Mouse (Mus musculus) hindbrain, embryonic 11.5 days (tissue): ENCODE measurements at regions not wholly inside any gene's neighbourhood (a gene's known extent, or its start where the extent isn't known, plus 50 kb on each side); places are given as distances from the start of the nearest gene placed in this dataset.

Source experiments
- ATAC-seq: fragments of 200-750 bp; cut with Nextera tagmentation; 2 replicates; pipeline ENCODE4 v1.8.0; 2017; ENCODE audit warnings: mild to moderate bottlenecking, moderate TSS enrichment, moderate library complexity; ENCODE audit not compliant: low FRiP score
- DNase-seq: peaks from one replicate; pipeline ENCODE4 v3.0.0-alpha.2; 2015; ENCODE audit warnings: low spot score
- H3K27ac ChIP-seq: fragments of 300-500 bp; sonication (generic); 2 replicates; pipeline ENCODE4 v1.5.1; 2014; ENCODE audit warnings: mild to moderate bottlenecking, low read depth, low read length
- H3K27me3 ChIP-seq: fragments of 300-500 bp; sonication (generic); 2 replicates; pipeline ENCODE4 v1.6.1; 2014; ENCODE audit warnings: mild to moderate bottlenecking, low read length, moderate library complexity, mixed read lengths; ENCODE audit not compliant: control insufficient read depth, insufficient read depth
- H3K36me3 ChIP-seq: fragments of 300-500 bp; sonication (generic); 2 replicates; pipeline ENCODE4 v1.6.1; 2014; ENCODE audit warnings: mild to moderate bottlenecking, low read length, moderate library complexity, mixed read lengths; ENCODE audit not compliant: control insufficient read depth, insufficient read depth
- H3K4me1 ChIP-seq: fragments of 300-500 bp; sonication (generic); replicated peaks from 2 replicates; pipeline ENCODE4 v1.6.1; 2014; ENCODE audit warnings: low read length, mixed read lengths; ENCODE audit not compliant: control insufficient read depth, insufficient read depth
- H3K4me2 ChIP-seq: fragments of 300-500 bp; sonication (generic); replicated peaks from 2 replicates; pipeline ENCODE4 v1.6.1; 2014; ENCODE audit warnings: mild to moderate bottlenecking, low read depth, low read length
- H3K4me3 ChIP-seq: fragments of 300-500 bp; sonication (generic); 2 replicates; pipeline ENCODE4 v1.5.1; 2014; ENCODE audit warnings: low read depth, low read length
- H3K9ac ChIP-seq: fragments of 300-500 bp; sonication (generic); 2 replicates; pipeline ENCODE4 v1.6.1; 2014; ENCODE audit warnings: low read depth, low read length
- H3K9me3 ChIP-seq: fragments of 300-500 bp; sonication (generic); 2 replicates; pipeline ENCODE4 v1.6.1; 2016; ENCODE audit warnings: low read length; ENCODE audit not compliant: control insufficient read depth
- WGBS: fragments of 180-500 bp; shearing (Covaris S2); extraction: QIAGEN DNeasy Blood & Tissue Kit; methylation state at CpG from one replicate; pipeline ENCODE4 v1.1.7; 2014; 5-methylcytosine and 5-hydroxymethylcytosine counted together

DNA sequence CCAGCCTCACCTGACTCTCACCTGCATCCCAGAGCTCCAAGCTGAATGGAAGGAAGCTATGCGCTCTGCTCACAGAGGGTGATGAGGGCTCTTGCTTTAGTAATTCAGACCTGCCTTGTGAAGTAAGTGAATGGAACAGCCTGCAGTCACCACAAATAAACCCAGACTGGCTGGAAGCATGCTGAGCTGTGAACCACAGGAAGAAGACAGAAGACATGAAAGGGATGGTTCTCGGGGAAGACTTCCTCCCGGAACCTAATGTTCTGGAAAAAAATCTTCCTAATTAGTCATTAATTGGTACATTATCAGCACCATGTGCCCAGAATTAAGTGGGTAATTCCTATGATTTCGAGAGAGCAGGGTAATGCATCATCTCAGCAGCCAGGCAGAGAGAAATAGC lies 100.3 kb downstream of the Ets2 start:
- Histone ChIP-seq H3K27me3 (no peaks in the 10 kb centered on the region), H3K4me1 (no peaks in the 10 kb centered on the region), H3K4me2 (no peak overlapping the region), H3K9ac (no peak overlapping the region), H3K4me3 (no peak overlapping the region), H3K27ac (no peak overlapping the region), H3K9me3 (no peaks in the 10 kb centered on the region), H3K36me3 (no peaks in the 10 kb centered on the region)
- no peak for DNase-seq
- WGBS = 47% methylated on average over 4 of the region's 4 CpGs
- ATAC-seq = no peak

DNA sequence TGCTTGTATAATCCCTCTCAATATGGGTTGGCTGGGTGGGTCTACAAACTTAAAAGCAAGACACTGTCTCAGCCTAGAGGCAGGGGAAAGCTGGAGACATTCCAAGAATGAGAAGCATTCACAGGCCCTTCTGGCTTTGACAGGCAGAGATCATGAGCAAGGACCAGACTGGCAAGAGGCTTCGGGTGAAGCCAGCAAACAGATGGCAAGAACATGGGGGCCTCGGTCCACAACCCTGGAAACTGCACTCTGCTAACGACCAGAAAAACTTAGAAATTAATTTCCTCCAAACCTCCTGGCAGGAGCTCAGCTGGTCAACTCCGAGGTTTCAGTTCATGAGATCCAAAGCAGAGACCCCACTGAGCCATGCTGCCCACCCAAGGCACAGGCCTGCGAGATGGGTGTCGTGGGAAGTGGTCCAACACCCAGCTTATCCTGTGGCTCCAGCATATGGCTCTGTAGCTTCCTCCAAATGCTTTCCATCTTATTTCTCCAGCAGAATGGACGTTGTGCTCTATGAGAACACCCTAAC lies 99.1 kb downstream of the Ets2 start:
- no peaks in the 10 kb centered on the region for H3K9me3 ChIP-seq
- H3K4me1 ChIP-seq = no peaks in the 10 kb centered on the region
- H3K4me2 ChIP-seq = no peak overlapping the region
- no peak overlapping the region for H3K4me3 ChIP-seq
- no peaks in the 10 kb centered on the region for H3K36me3 ChIP-seq
- no peak overlapping the region for H3K9ac ChIP-seq
- no peak for ATAC-seq
- no peak for DNase-seq
- 87% methylated on average over 7 of the region's 7 CpGs for WGBS
- H3K27ac ChIP-seq = no peak overlapping the region
- H3K27me3 ChIP-seq = no peaks in the 10 kb centered on the region

DNA sequence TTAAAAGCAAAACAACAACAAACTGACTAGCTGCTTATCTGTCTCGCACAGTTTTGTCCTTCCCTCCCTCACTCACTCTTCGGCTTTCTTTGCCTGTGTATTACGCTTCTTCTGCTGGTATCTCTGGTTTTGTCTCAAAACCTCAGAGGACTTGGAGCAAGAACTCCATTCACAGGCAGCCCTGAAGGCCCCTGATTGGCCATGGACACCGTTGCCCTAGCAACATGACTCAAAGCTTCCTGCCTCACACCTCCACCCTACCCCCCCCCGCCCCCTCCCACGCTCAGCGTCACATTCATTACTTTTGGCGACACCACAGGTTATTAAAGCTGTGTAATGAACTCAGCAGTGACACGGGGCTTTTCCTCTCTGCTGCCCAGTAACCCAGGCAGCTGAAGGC lies 96.7 kb downstream of the Ets2 start:
- Histone ChIP-seq H3K4me1 (no peaks in the 10 kb centered on the region), H3K4me2 (no peak overlapping the region), H3K9ac (no peak overlapping the region), H3K27ac (no peak overlapping the region), H3K36me3 (no peaks in the 10 kb centered on the region), H3K27me3 (no peaks in the 10 kb centered on the region), H3K9me3 (no peaks in the 10 kb centered on the region), H3K4me3 (no peak overlapping the region)
- ATAC-seq (no peak), DNase-seq (no peak)
- WGBS = 67% methylated on average over 9 of the region's 9 CpGs

DNA sequence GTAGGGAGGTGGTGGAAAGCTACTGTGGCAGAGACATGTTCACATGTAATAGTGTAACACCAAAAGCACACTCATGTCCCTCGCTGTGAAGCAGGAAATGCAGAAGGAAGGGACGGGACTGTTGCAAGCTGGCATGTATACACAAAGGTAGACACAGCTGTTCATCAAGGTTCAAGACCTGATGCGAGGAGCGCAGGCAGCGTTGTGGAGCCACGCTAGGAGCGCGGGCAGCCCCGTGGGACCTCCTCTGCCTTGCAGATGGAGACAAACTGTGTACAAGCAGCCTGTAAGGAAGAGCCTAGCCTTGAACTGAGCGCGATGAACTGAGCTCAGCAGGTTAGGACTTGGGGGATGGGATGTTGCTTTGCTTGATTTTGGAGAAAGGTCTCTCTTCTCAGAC lies 96.2 kb downstream of the Ets2 start:
- 78% methylated on average over 11 of the region's 11 CpGs for WGBS
- H3K27ac ChIP-seq = no peak overlapping the region
- H3K4me1 ChIP-seq = no peaks in the 10 kb centered on the region
- ATAC-seq = no peak
- no peak overlapping the region for H3K4me2 ChIP-seq
- H3K36me3 ChIP-seq = no peaks in the 10 kb centered on the region
- H3K27me3 ChIP-seq = no peaks in the 10 kb centered on the region
- H3K9ac ChIP-seq = no peak overlapping the region
- no peak overlapping the region for H3K4me3 ChIP-seq
- no peak for DNase-seq
- no peaks in the 10 kb centered on the region for H3K9me3 ChIP-seq

DNA sequence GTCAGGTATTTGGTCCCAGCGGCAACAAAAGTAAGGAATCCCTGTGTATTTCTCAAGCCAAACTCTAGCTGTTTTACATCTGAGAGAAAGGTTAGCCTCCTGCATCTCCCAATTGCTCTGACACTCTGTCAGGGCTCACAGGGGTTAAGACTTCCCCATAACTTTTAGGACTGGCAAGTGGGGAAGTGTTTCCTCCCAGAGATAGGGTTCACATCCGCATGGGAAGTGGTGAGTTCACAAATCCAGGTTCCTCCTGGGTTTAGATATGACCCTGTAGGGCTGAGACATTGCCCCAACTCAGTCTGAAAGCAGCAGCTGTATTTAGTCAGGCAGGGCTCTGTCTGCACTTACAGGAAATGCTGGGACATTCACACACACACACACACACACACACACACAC lies 95.3 kb downstream of the Ets2 start:
- DNase-seq = no peak
- no peak overlapping the region for H3K4me3 ChIP-seq
- ATAC-seq = no peak
- WGBS = 82% methylated on average over 2 of the region's 2 CpGs
- no peak overlapping the region for H3K9ac ChIP-seq
- no peak overlapping the region for H3K4me2 ChIP-seq
- no peak overlapping the region for H3K27ac ChIP-seq
- H3K36me3 ChIP-seq = no peaks in the 10 kb centered on the region
- H3K4me1 ChIP-seq = no peaks in the 10 kb centered on the region
- H3K9me3 ChIP-seq = no peaks in the 10 kb centered on the region
- H3K27me3 ChIP-seq = no peaks in the 10 kb centered on the region

DNA sequence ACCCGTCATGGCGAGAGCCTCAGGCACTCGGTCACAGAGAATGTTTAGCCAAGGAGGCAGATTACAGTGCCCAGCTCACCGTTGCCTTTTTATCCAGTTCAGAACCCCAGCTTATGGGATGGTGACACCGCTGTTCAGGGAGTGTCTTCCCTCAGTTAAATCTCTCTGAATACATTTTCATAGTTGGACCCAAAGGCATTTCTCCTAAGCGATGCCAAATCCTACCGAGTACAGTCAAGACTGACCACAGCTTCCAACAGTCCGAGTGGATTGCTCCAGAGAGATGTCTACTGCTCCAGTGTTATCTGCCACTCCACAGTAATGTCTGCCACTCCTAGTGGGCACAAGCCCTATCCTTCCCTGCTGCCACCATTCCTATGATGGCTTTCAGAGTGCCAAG lies 93.0 kb downstream of the Ets2 start:
- 91% methylated on average over 8 of the region's 8 CpGs for WGBS
- Histone ChIP-seq H3K4me3 (no peak overlapping the region), H3K4me2 (no peak overlapping the region), H3K27ac (no peak overlapping the region), H3K27me3 (no peaks in the 10 kb centered on the region), H3K9me3 (no peaks in the 10 kb centered on the region), H3K36me3 (no peaks in the 10 kb centered on the region), H3K4me1 (no peaks in the 10 kb centered on the region), H3K9ac (no peak overlapping the region)
- DNase-seq (no peak), ATAC-seq (no peak)

DNA sequence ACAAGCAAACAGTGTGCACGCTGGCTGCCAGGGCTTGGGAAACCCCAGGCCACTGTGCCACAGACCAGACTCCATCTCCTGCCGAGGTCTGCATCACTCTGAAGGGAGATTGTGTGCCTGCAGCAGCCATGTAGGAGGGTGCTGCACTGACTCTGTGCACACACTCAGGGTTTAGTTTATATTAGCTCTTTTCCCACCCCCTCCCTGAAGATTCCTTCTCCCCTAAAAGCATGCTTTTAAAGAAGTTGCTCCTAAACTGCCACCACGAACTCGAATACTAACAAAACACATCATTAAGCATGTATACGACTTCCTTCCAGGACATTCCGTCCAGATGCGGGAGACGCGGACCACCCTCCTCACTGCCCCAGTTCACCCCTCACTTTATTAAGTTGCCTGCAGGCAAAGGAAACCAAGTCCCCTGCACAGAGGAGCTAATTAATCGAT lies 92.4 kb downstream of the Ets2 start:
- DNase-seq (no peak), ATAC-seq (no peak)
- H3K36me3 ChIP-seq = no peaks in the 10 kb centered on the region
- no peak overlapping the region for H3K4me2 ChIP-seq
- H3K9ac ChIP-seq = no peak overlapping the region
- H3K27ac ChIP-seq = no peak overlapping the region
- H3K4me1 ChIP-seq = no peaks in the 10 kb centered on the region
- H3K27me3 ChIP-seq = no peaks in the 10 kb centered on the region
- no peak overlapping the region for H3K4me3 ChIP-seq
- no peaks in the 10 kb centered on the region for H3K9me3 ChIP-seq
- WGBS = 83% methylated on average over 10 of the region's 10 CpGs

DNA sequence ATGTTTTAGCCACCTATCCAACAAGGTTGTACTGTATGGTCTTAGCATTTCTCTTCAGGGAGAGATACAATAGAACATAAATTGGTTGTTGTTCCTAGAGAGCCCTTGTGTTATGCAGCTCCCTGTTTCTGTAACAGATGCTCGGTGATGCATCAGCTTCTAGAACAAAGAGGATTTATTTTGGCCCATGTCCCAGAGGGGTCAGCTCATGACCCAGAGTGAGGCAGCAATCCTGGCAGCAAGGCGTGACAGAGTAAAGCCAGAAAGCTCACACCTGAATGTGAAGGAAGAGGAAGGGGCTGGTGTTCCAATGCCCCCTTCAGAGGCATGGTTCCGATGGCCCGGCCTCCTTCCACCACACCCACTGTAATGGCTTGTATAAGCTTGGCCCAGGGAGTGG lies 88.8 kb downstream of the Ets2 start:
- Histone ChIP-seq H3K4me3 (no peak overlapping the region), H3K9ac (no peak overlapping the region), H3K9me3 (no peaks in the 10 kb centered on the region), H3K27me3 (no peaks in the 10 kb centered on the region), H3K4me1 (no peaks in the 10 kb centered on the region), H3K4me2 (no peak overlapping the region), H3K36me3 (no peaks in the 10 kb centered on the region), H3K27ac (no peak overlapping the region)
- no peak for DNase-seq
- ATAC-seq = no peak
- 89% methylated on average over 4 of the region's 4 CpGs for WGBS

DNA sequence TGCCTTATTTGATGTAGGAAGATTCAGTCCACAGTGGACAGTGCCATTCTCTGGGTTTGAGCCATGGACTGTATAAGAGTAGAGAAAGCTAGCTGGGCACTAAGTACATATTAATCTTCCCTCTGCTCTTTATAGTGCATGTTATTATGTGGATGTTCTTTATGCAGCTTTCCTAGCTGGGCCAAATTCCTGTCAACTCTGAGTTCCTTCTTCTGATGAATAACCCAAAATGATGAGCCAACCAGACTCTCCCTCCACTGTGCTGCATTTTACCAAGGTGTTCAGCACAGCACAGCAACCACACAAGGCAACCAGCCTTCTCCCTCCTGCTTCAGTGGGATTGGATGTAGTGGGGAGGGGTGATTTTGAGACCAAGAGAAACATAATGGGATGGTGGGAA lies 87.7 kb downstream of the Ets2 start:
- Histone ChIP-seq H3K4me2 (no peak overlapping the region), H3K27ac (no peak overlapping the region), H3K36me3 (no peaks in the 10 kb centered on the region), H3K9ac (no peak overlapping the region), H3K27me3 (no peaks in the 10 kb centered on the region), H3K4me3 (no peak overlapping the region), H3K4me1 (no peaks in the 10 kb centered on the region), H3K9me3 (no peaks in the 10 kb centered on the region)
- ATAC-seq (no peak), DNase-seq (no peak)
